Mouse (Mus musculus): ENCODE measurements around the gene Txndc8. TPM values are rescaled to one million over a fixed set of nuclear protein-coding genes. Genes with fewer than 3 reads are reported as not detected.

Gene Txndc8
- total and polyA plus RNA-seq, 3 experiments: not detected

GRCm38 (mm10) chr4:57947476-57947875, 61.4 kb downstream of the Txndc8 start:
- H3K4me1 ChIP-seq (ENCODE audit: insufficient read depth, low read depth, low read length): peaks cover 31% of the 10 kb centered on the region
- H3K9me3 ChIP-seq (replicated peaks): no peaks in the 10 kb centered on the region
- DNase-seq (ENCODE audit: low spot score) (no peak), ATAC-seq (ENCODE audit: extremely low read depth, insufficient number of reproducible peaks, low FRiP score, poor library complexity, severe bottlenecking) (no peak)
- TF ChIP-seq GATA1 (IDR thresholded peaks at IDR 0.05; ENCODE audit: borderline replicate concordance, low read length) (no peak), POLR2AphosphoS5 (IDR thresholded peaks at IDR 0.05; ENCODE audit: insufficient replicate concordance, low read depth, low read length) (no peak), TAL1 (conservative IDR thresholded peaks at IDR 0.05; ENCODE audit: low read depth, low read length) (no peak), GATA2 (IDR thresholded peaks at IDR 0.05; ENCODE audit: borderline replicate concordance, low read depth, low read length) (no peak), CTCF (IDR thresholded peaks at IDR 0.05; ENCODE audit: low read depth, low read length) (no peak)
- peaks cover 99% of the 10 kb centered on the region for H3K36me3 ChIP-seq (replicated peaks)
- no peak overlapping the region for H3K4me3 ChIP-seq (ENCODE audit: low read depth, low read length)
- H3K27me3 ChIP-seq (ENCODE audit: insufficient read depth, low read length): no peaks in the 10 kb centered on the region

DNA sequence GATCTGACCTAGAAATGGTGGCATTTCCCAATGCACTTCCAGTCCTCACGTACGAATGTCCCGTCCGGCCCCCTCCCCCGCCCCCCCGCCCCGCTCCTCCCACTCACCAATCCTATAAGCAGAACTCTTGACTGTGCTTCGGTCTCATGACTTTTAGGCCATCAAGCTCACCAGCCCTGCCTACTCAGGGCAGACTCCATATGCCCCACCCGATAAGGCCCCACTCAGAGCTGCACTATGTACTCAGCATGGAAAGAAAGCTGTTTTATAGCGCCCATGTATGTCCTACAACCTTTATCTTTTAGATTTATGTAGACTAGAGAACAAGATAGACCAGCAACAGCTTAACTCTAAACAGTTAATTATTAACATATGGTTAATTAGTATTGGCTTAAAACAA, 61.9 kb downstream of the Txndc8 start:
- H3K4me1 ChIP-seq (ENCODE audit: insufficient read depth, low read depth, low read length): peaks cover 28% of the 10 kb centered on the region
- ATAC-seq (ENCODE audit: extremely low read depth, insufficient number of reproducible peaks, low FRiP score, poor library complexity, severe bottlenecking) (peak; percentile 42), DNase-seq (ENCODE audit: low spot score) (no peak)
- no peak for TF ChIP-seq POLR2AphosphoS5 (IDR thresholded peaks at IDR 0.05; ENCODE audit: insufficient replicate concordance, low read depth, low read length)
- TF ChIP-seq TAL1 (conservative IDR thresholded peaks at IDR 0.05; ENCODE audit: low read depth, low read length): no peak
- H3K9me3 ChIP-seq (replicated peaks): no peaks in the 10 kb centered on the region
- H3K4me3 ChIP-seq (ENCODE audit: low read depth, low read length): no peak overlapping the region
- no peaks in the 10 kb centered on the region for H3K27me3 ChIP-seq (ENCODE audit: insufficient read depth, low read length)
- peaks cover 99% of the 10 kb centered on the region for H3K36me3 ChIP-seq (replicated peaks)

DNA sequence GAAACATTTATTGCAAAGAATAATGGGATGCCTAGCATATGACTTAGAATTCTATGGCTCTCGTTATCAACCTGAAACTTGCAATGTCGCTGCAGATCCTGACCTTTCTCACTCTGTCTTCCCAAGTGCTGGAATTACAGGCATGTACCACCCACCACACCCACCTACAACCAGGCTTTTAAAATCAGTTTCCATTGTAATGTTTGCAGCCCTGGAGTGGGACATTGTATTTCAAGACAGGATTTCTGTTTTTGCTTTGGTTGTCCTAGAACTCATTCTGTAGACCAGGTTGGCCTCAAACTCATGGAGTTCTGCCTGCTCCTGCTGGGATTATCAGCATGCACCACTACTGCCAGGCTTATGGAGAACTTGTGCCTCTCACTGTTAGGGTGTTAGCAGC, 66.0 kb downstream of the Txndc8 start:
- ATAC-seq (ENCODE audit: extremely low read depth, insufficient number of reproducible peaks, low FRiP score, poor library complexity, severe bottlenecking) (no peak), DNase-seq (ENCODE audit: low spot score) (no peak)
- TF ChIP-seq CTCF (IDR thresholded peaks at IDR 0.05; ENCODE audit: low read depth, low read length): no peak
- TF ChIP-seq POLR2AphosphoS5 (IDR thresholded peaks at IDR 0.05; ENCODE audit: insufficient replicate concordance, low read depth, low read length): no peak
- TF ChIP-seq TAL1 (conservative IDR thresholded peaks at IDR 0.05; ENCODE audit: low read depth, low read length): no peak
- TF ChIP-seq GATA1 (IDR thresholded peaks at IDR 0.05; ENCODE audit: borderline replicate concordance, low read length): no peak
- TF ChIP-seq GATA2 (IDR thresholded peaks at IDR 0.05; ENCODE audit: borderline replicate concordance, low read depth, low read length): no peak
- H3K27me3 ChIP-seq (ENCODE audit: insufficient read depth, low read length): no peaks in the 10 kb centered on the region
- no peaks in the 10 kb centered on the region for H3K9me3 ChIP-seq (replicated peaks)
- peaks cover 3% of the 10 kb centered on the region; the same call in 1 of the 2 replicates for H3K4me1 ChIP-seq (ENCODE audit: insufficient read depth, low read depth, low read length)
- H3K4me3 ChIP-seq (ENCODE audit: low read depth, low read length): no peak overlapping the region
- peaks cover 61% of the 10 kb centered on the region for H3K36me3 ChIP-seq (replicated peaks)

- ATAC-seq (ENCODE audit: extremely low read depth, insufficient number of reproducible peaks, low FRiP score, poor library complexity, severe bottlenecking): no peak
- Histone ChIP-seq H3K36me3 (replicated peaks) (peaks cover 38% of the 10 kb centered on the region), H3K27me3 (ENCODE audit: insufficient read depth, low read length) (no peaks in the 10 kb centered on the region), H3K9me3 (replicated peaks) (no peaks in the 10 kb centered on the region), H3K4me1 (ENCODE audit: insufficient read depth, low read depth, low read length) (no peaks in the 10 kb centered on the region), H3K4me3 (ENCODE audit: low read depth, low read length) (no peak overlapping the region)
- TF ChIP-seq GATA1 (IDR thresholded peaks at IDR 0.05; ENCODE audit: borderline replicate concordance, low read length) (no peak), TAL1 (conservative IDR thresholded peaks at IDR 0.05; ENCODE audit: low read depth, low read length) (no peak), POLR2AphosphoS5 (IDR thresholded peaks at IDR 0.05; ENCODE audit: insufficient replicate concordance, low read depth, low read length) (no peak), CTCF (IDR thresholded peaks at IDR 0.05; ENCODE audit: low read depth, low read length) (no peak), GATA2 (IDR thresholded peaks at IDR 0.05; ENCODE audit: borderline replicate concordance, low read depth, low read length) (no peak)
- DNase-seq (ENCODE audit: low spot score): no peak
Measured at GRCm38 (mm10) chr4:57940631-57941030, 68.3 kb downstream of the Txndc8 start.

DNA sequence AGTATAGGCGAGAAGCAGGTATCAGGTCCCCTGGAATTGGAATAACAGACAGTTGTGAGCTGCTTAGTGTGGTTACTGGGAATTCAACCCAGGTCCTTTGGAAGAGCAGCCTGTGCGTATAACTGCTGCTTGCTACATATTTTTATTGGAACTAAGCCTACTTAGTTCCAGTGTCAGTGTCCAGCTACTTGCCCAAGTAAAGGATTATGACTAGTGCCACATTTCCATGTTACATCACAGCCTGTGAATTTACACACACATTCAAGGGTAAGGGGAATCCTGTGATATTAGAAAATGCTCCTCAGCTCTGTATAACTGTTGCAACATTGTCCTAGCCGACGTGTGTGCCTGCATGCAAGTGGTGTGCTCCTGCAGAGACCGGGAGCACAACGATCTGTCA, 71.6 kb downstream of the Txndc8 start:
- DNase-seq (ENCODE audit: low spot score) (no peak), ATAC-seq (ENCODE audit: extremely low read depth, insufficient number of reproducible peaks, low FRiP score, poor library complexity, severe bottlenecking) (no peak)
- Histone ChIP-seq H3K4me1 (ENCODE audit: insufficient read depth, low read depth, low read length) (no peaks in the 10 kb centered on the region), H3K9me3 (replicated peaks) (no peaks in the 10 kb centered on the region), H3K36me3 (replicated peaks) (peaks cover 6% of the 10 kb centered on the region), H3K4me3 (ENCODE audit: low read depth, low read length) (no peak overlapping the region), H3K27me3 (ENCODE audit: insufficient read depth, low read length) (no peaks in the 10 kb centered on the region)
- TF ChIP-seq GATA1 (IDR thresholded peaks at IDR 0.05; ENCODE audit: borderline replicate concordance, low read length): no peak
- TF ChIP-seq CTCF (IDR thresholded peaks at IDR 0.05; ENCODE audit: low read depth, low read length): no peak
- TF ChIP-seq TAL1 (conservative IDR thresholded peaks at IDR 0.05; ENCODE audit: low read depth, low read length): no peak
- TF ChIP-seq GATA2 (IDR thresholded peaks at IDR 0.05; ENCODE audit: borderline replicate concordance, low read depth, low read length): no peak
- TF ChIP-seq POLR2AphosphoS5 (IDR thresholded peaks at IDR 0.05; ENCODE audit: insufficient replicate concordance, low read depth, low read length): no peak

DNA sequence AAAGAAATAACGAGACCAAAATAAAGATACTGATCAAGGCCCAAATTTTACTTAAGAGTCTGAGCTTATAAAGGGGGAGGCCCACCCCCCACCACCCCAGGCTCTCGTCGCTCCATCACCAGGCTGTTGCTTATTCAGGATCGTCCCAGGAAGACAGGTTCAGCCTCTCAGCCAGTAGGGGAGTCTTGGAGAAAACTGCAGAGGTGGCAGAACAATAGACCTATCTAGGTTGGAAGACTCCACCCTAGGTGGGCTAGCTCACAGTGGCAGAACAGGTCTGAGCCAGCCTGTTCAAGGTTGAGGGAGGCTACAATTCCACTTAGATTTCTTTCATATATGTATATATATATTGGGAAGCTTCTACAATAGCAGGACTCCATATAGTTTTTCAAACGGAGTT, 74.7 kb downstream of the Txndc8 start:
- Histone ChIP-seq H3K4me1 (ENCODE audit: insufficient read depth, low read depth, low read length) (no peaks in the 10 kb centered on the region), H3K36me3 (replicated peaks) (no peaks in the 10 kb centered on the region), H3K4me3 (ENCODE audit: low read depth, low read length) (no peak overlapping the region), H3K9me3 (replicated peaks) (no peaks in the 10 kb centered on the region), H3K27me3 (ENCODE audit: insufficient read depth, low read length) (no peaks in the 10 kb centered on the region)
- TF ChIP-seq CTCF (IDR thresholded peaks at IDR 0.05; ENCODE audit: low read depth, low read length) (no peak), GATA2 (IDR thresholded peaks at IDR 0.05; ENCODE audit: borderline replicate concordance, low read depth, low read length) (no peak), GATA1 (IDR thresholded peaks at IDR 0.05; ENCODE audit: borderline replicate concordance, low read length) (no peak), POLR2AphosphoS5 (IDR thresholded peaks at IDR 0.05; ENCODE audit: insufficient replicate concordance, low read depth, low read length) (no peak), TAL1 (conservative IDR thresholded peaks at IDR 0.05; ENCODE audit: low read depth, low read length) (no peak)
- DNase-seq (ENCODE audit: low spot score) (no peak), ATAC-seq (ENCODE audit: extremely low read depth, insufficient number of reproducible peaks, low FRiP score, poor library complexity, severe bottlenecking) (no peak)

Other genes starting within 250 kb of the Txndc8 start
- gene D630039A03Rik, start 92.8 kb downstream of the Txndc8 start, total RNA-seq (2014; fragmentation: Nextera tagmentation): not detected in 2 replicates
- gene D630039A03Rik, start 92.8 kb downstream of the Txndc8 start, total RNA-seq (2017): 0.06 and 0.22 TPM in 2 replicates
- gene D630039A03Rik, start 92.8 kb downstream of the Txndc8 start, polyA plus RNA-seq (2012): not detected in 2 replicates
- 174 and 189 TPM in 2 replicates for gene Txn1, start 52.7 kb downstream of the Txndc8 start, total RNA-seq (2014; fragmentation: Nextera tagmentation)
- gene Txn1, start 52.7 kb downstream of the Txndc8 start, total RNA-seq (2017): 241 and 298 TPM in 2 replicates
- 21.9 and 54.6 TPM in 2 replicates for gene Txn1, start 52.7 kb downstream of the Txndc8 start, polyA plus RNA-seq (2012)
- gene Svep1, start 197.7 kb upstream of the Txndc8 start, total RNA-seq (2014; fragmentation: Nextera tagmentation): not detected in 2 replicates
- 0.17 and 0.38 TPM in 2 replicates for gene Svep1, start 197.7 kb upstream of the Txndc8 start, total RNA-seq (2017)
- gene Svep1, start 197.7 kb upstream of the Txndc8 start, polyA plus RNA-seq (2012): not detected in 2 replicates

Measured in G1E (cell line).